Mouse (Mus musculus) hindbrain, embryonic 16.5 days (tissue): ENCODE results near the gene Crygs. TPM values are rescaled to one million over a fixed set of nuclear protein-coding genes. Genes with fewer than 3 reads are reported as not detected.

Experiments
- ATAC-seq: fragments of 200-750 bp; cut with Nextera tagmentation; 2 replicates; pipeline ENCODE4 v1.8.0; 2017; ENCODE audit warnings: moderate TSS enrichment, moderate library complexity
- H3K27ac ChIP-seq: fragments of 300-500 bp; sonication (generic); 2 replicates; pipeline ENCODE4 v1.5.1; 2014; ENCODE audit warnings: low read depth, mild to moderate bottlenecking, control low read depth, low read length, moderate library complexity
- H3K27me3 ChIP-seq: fragments of 300-500 bp; sonication (generic); replicated peaks from 2 replicates; pipeline ENCODE4 v1.6.1; 2014; ENCODE audit warnings: low read length; ENCODE audit not compliant: control insufficient read depth, insufficient read depth
- H3K36me3 ChIP-seq: fragments of 300-500 bp; sonication (generic); 2 replicates; pipeline ENCODE4 v1.6.1; 2014; ENCODE audit warnings: mild to moderate bottlenecking, low read length, moderate library complexity, mixed read lengths; ENCODE audit not compliant: control insufficient read depth, insufficient read depth
- H3K4me1 ChIP-seq: fragments of 300-500 bp; sonication (generic); 2 replicates; pipeline ENCODE4 v1.6.1; 2014; ENCODE audit warnings: low read depth, low read length; ENCODE audit not compliant: control insufficient read depth, insufficient read depth
- H3K4me2 ChIP-seq: fragments of 300-500 bp; sonication (generic); 2 replicates; pipeline ENCODE4 v1.6.1; 2014; ENCODE audit warnings: mild to moderate bottlenecking, low read length, control low read depth, moderate library complexity
- H3K4me3 ChIP-seq: fragments of 300-500 bp; sonication (generic); 2 replicates; pipeline ENCODE4 v1.5.1; 2014; ENCODE audit warnings: mild to moderate bottlenecking, low read length, control low read depth, moderate library complexity
- H3K9ac ChIP-seq: fragments of 300-500 bp; sonication (generic); 2 replicates; pipeline ENCODE4 v1.6.1; 2014; ENCODE audit warnings: low read depth, mild to moderate bottlenecking, control low read depth, low read length, moderate library complexity
- H3K9me3 ChIP-seq: fragments of 300-500 bp; sonication (generic); 2 replicates; pipeline ENCODE4 v1.6.1; 2014; ENCODE audit warnings: mild to moderate bottlenecking, low read length, moderate library complexity; ENCODE audit not compliant: control insufficient read depth
- WGBS: fragments of 180-500 bp; shearing (Covaris S2); extraction: QIAGEN DNeasy Blood & Tissue Kit; methylation state at CpG from one replicate; pipeline ENCODE4 v1.1.7; 2014; 5-methylcytosine and 5-hydroxymethylcytosine counted together
- polyA plus RNA-seq: library from polyadenylated mRNA; unstranded; fragments of >200 nt; fragmentation: Nextera tagmentation; extraction: Ambion mirVana; gene quantifications from 2 replicates; pipeline ENCODE4 v1.2.1, GENCODE M21; 2015

Crygs gene
- polyA plus RNA-seq, 1 experiment from 2014 or later: 0.18 TPM

DNA sequence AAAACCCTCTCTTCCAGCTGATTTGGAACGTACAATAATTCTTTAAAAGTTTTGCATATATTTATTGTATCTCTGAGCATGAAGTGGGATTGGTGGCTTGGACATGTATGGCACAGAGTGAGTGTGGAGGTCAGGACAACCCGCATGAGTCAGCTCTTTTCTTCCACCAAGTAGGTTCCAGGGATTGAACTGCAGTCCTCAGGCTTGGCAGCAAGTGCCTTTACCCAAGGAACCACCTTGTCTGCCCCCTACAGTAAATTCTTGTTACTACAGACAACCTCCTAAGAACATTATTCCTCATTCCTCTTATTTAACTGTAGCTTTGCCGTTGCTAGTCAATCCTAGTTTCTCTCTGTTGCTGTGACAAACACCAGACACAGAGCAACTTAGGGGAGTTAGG is 44.0 kb downstream of the Crygs start:
- 93% methylated on average over 3 of the region's 3 CpGs for WGBS
- no peak for ATAC-seq
- Histone ChIP-seq H3K4me2 (no peak overlapping the region), H3K27ac (no peak overlapping the region), H3K36me3 (no peaks in the 10 kb centered on the region), H3K27me3 (no peaks in the 10 kb centered on the region), H3K4me1 (no peaks in the 10 kb centered on the region), H3K4me3 (no peak overlapping the region), H3K9ac (no peak overlapping the region), H3K9me3 (no peaks in the 10 kb centered on the region)

DNA sequence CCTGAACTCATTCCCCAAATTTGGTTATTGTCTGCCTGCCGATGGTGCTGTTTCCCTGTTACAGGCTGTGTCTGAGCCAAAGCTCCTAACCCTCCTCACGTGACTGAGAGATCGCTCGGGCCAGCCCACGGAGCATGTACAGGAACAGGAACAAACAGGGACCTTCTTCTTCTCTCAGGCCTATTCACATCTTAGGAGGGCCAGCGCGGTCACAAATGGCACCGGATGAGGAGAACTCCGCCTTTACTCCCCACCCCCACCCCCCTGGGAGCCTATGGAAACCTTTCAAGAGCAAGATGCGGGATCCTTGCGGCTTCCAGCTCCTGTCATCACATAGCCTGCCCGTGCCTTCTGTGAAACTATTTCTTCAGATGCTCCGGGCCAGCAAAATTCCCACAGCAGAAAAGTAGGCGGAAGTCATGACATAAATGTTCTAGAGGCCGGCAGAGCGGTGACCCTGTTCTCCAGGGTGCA is 44.6 kb downstream of the Crygs start:
- no peaks in the 10 kb centered on the region for H3K9me3 ChIP-seq
- H3K9ac ChIP-seq: no peak overlapping the region
- H3K36me3 ChIP-seq: no peaks in the 10 kb centered on the region
- no peaks in the 10 kb centered on the region for H3K4me1 ChIP-seq
- no peak overlapping the region for H3K4me3 ChIP-seq
- no peak overlapping the region for H3K27ac ChIP-seq
- H3K4me2 ChIP-seq: no peak overlapping the region
- H3K27me3 ChIP-seq: no peaks in the 10 kb centered on the region
- ATAC-seq: no peak
- WGBS: 71% methylated on average over 16 of the region's 16 CpGs

DNA sequence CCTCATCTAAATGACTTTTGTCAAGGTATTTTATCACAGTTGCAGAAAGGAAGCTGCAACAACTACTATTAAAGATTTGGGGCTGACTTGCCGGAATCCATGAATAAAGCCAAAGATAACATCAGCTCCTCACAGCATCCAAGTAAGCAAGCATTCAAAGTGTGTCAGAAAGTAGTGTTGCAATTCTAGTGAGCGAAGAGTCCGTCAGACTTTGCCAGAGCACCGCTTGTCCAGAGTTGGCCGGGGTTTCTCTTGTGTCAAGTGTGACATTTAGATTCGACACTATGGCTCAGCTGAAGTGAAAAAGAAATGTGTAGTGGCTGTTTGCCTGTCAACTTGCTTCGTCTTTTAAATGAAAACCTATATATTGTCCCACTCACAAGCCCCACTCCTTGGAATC is 45.8 kb downstream of the Crygs start:
- 91% methylated on average over 7 of the region's 7 CpGs for WGBS

More for the DNA sequence above, 45.8 kb downstream of the Crygs start:
- no peaks in the 10 kb centered on the region for H3K36me3 ChIP-seq
- H3K9me3 ChIP-seq: peaks cover 1% of the 10 kb centered on the region
- H3K4me1 ChIP-seq: no peaks in the 10 kb centered on the region
- H3K4me3 ChIP-seq: no peak overlapping the region
- H3K4me2 ChIP-seq: no peak overlapping the region
- no peak for ATAC-seq
- no peak overlapping the region for H3K27ac ChIP-seq
- no peaks in the 10 kb centered on the region for H3K27me3 ChIP-seq
- no peak overlapping the region for H3K9ac ChIP-seq

Other genes with a start within 250 kb of the Crygs start
- 6.7 and 6.9 TPM in 2 replicates for gene Dgkg, start 154.4 kb downstream of the Crygs start, polyA plus RNA-seq
- gene Tbccd1, start 46.1 kb upstream of the Crygs start, polyA plus RNA-seq: 20.1 and 23.5 TPM in 2 replicates
- 96.8 and 104 TPM in 2 replicates for gene Dnajb11, start 46.3 kb upstream of the Crygs start, polyA plus RNA-seq
- gene Ahsg, start 79.7 kb upstream of the Crygs start, polyA plus RNA-seq: not detected in 2 replicates
- gene Fetub, start 106.8 kb upstream of the Crygs start, polyA plus RNA-seq: not detected in 2 replicates
- 0.15 TPM in 1 of 2 replicates, not detected in the other for gene Hrg, start 139.5 kb upstream of the Crygs start, polyA plus RNA-seq
- 0.14 and 0.20 TPM in 2 replicates for gene Kng2, start 217.9 kb upstream of the Crygs start, polyA plus RNA-seq
- 0.10 TPM in 1 of 2 replicates, not detected in the other for gene Kng1, start 246.3 kb upstream of the Crygs start, polyA plus RNA-seq